Mouse (Mus musculus): ENCODE data around the gene Celsr1. TPM values are rescaled to one million over a fixed set of nuclear protein-coding genes. Genes with fewer than 3 reads are reported as not detected.

Gene Celsr1
- 1.3 TPM for polyA plus RNA-seq (2017; shearing (Covaris generic))

DNA sequence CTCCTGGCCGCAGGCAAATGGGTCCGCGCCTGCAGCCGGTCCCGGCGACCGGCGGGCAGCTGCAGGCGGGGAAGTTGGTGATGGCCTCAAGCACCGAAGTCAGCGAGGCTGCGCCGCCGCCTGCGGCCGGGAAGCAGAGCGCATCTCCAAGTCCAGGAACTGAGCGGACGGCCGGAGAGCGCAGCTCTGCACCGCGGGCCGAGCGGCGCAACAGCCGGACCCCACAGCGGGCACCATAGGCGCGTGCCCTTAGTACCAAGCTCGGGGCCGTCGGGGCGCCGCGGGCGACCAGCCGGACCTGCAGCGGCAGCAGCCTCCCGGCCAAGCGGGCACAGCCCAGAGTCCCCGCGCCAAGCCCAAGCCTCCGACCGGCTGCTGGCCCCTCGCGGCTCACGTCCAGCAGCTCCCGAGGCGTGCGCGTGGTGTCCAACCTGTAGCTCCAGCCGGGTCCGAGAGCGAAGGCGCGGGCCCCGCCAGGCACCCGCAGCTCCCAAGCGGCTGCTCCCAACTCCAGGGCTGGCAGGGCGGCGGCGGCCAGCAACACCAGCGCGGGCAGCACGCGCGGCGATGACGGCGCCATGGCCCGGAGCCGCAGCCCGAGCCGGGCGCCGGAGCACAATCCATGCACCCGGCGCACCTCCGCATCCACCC lies at the start of gene Celsr1:
TSS of gene Celsr1 (minus strand) at position 587 of the 651 bp plus-strand sequence.

DNA sequence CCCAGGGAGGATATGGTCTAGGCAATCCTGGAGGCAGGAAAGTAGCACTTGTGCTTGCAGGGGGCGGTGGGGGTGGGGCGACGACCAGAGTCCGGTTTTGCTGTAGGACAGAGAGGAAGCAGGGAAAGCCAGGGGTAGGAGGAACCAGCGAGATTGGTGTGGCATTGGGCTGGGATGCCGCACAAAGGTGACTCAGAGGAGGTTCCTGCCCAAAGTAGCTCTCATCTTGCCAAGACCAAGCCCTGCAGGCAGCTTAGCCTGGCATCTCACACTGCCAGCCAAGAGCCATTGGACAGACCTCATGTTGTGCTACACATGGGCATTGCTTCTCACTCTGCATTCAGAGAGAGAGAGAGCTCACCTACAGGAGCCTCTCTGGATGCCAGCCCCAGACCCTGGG lies 23.8 kb upstream of the Celsr1 start, which contains the start of gene Gramd4:
TSS of gene Gramd4 (plus strand) at position 283 of the 400 bp plus-strand sequence.

DNA sequence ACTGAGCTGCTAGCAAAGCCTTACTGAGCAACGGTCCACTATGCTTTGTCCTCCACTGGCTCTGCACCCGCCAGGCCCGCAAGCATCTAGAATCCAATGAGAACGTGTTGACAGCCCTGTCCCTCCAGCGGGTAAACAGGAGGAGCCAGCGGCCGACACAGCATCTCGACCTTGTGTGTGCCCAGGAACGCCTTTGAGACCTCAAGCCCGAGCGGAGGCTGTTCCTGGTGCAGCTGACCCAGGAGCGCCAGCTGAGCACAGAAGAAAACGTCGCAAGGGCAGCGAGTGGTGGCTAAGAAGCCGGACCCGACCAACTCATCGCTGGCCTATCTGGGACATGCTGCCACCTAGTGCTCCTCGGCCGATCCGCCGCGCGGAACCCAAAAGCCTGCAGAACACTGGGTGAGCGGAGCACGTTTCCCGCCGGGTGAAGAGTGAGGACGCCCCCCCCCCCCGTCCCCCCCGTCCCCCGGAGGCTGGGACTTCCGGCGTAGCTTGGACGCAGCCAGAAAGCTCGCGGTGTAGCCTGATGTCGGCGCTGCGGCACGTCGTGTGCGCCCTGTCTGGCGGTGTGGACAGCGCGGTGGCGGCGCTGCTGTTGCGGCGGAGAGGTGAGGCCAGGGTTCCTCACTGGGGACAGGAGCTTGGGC lies 154.6 kb downstream of the Celsr1 start, which contains the start of gene Trmu:
TSS of gene Trmu (plus strand) at position 465 of the 650 bp plus-strand sequence.

DNA sequence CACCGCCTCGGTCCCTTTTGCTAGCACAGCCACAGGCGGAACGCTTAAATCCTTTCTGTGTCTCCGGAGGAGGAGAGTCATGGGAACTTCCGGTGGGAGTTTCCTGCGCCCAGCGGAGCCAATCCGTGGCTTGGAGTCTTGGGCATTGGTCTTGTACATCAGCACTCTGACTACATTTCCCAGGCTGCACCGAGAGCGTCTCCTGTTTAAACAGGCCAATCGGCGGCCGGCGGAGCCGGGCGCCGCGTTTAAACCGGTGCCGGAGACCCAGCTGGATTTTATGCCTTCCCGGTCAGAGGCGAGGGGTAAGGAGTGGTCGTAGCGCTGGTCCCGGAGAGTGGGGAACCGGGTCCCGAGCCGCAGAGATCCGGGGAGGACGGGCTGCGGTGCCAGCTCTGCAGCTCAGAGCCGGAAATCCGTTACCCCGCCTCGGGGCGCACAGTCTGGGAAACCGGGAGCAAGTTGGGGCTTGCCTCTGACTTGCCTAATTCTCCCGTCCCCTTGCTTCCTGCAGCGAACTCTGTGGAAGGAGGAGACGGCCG lies 174.0 kb downstream of the Celsr1 start, which contains the start of gene Gtse1:
TSS of gene Gtse1 (plus strand) at position 256 of the 542 bp plus-strand sequence.

Other genes with a start within 250 kb of the Celsr1 start
- gene Cdpf1, start 222.1 kb downstream of the Celsr1 start, polyA plus RNA-seq (2017; shearing (Covaris generic)), result 39.9 TPM
- gene Pkdrej, start 212.0 kb downstream of the Celsr1 start, polyA plus RNA-seq (2017; shearing (Covaris generic)), result not detected
- 28.6 TPM for gene Ttc38, start 201.5 kb downstream of the Celsr1 start, polyA plus RNA-seq (2017; shearing (Covaris generic))
- 6.4 TPM for gene Gtse1, start 174.0 kb downstream of the Celsr1 start, polyA plus RNA-seq (2017; shearing (Covaris generic))
- 59.7 TPM for gene Trmu, start 154.5 kb downstream of the Celsr1 start, polyA plus RNA-seq (2017; shearing (Covaris generic))
- 26.3 TPM for gene Gramd4, start 23.9 kb upstream of the Celsr1 start, polyA plus RNA-seq (2017; shearing (Covaris generic))
- gene Cerk, start 152.4 kb upstream of the Celsr1 start, polyA plus RNA-seq (2017; shearing (Covaris generic)), result 5.5 TPM
- gene Tbc1d22a, start 180.7 kb upstream of the Celsr1 start, polyA plus RNA-seq (2017; shearing (Covaris generic)), result 23.7 TPM

All from inflammation-experienced regulatory T-cells, adult 16 weeks (primary cell).